Mouse (Mus musculus) kidney, adult 2 months (tissue): ENCODE measurements around the gene F7.

Source experiments
- CTCF ChIP-seq: fragments of 200-500 bp; conservative IDR thresholded peaks from 2 replicates; pipeline ENCODE4 v1.5.1; 2011; ENCODE audit warnings: low read depth, mild to moderate bottlenecking, control low read depth, low read length, moderate library complexity, mixed read lengths; ENCODE audit not compliant: insufficient read depth, insufficient read length
- POLR2A ChIP-seq: fragments of 200-500 bp; IDR thresholded peaks from one replicate; pipeline ENCODE4 v1.6.1; 2011; ENCODE audit warnings: low read depth, low read length, control low read depth

- TF ChIP-seq CTCF (no peak), POLR2A (no peak)
These were observed 31.4 kb upstream of the F7 start for GRCm38 (mm10) chr8:12994468-12994867.
